Mouse (Mus musculus): ENCODE data around the gene Plk1.

Plk1 gene
- long read RNA-seq, experiment 1, partial matches to known transcripts = 0 of 2 reads
- long read RNA-seq, experiment 1, other reads (novel, unspliced or antisense) = 0 of 2 reads
- long read RNA-seq, experiment 2 = 0 reads

- intact Hi-C loops (cut with DNase I) = no loop called here
These were observed at the start of gene Plk1 for GRCm38 (mm10) chr7:122158915-122159902. Gene Plk1, plus strand, starts transcription at chr7:122159439.

GRCm38 (mm10) chr7:122123518-122123917 lies 35.7 kb upstream of the Plk1 start:
- intact Hi-C loops (cut with DNase I) = no loop called here

GRCm38 (mm10) chr7:122125636-122126035 lies 33.6 kb upstream of the Plk1 start:
- intact Hi-C loops (cut with DNase I) = no loop called here

- intact Hi-C loops (cut with DNase I) = no loop called here
These were observed 32.3 kb upstream of the Plk1 start for GRCm38 (mm10) chr7:122126946-122127345.

- intact Hi-C loops (cut with DNase I) = no loop called here
These were observed 27.4 kb upstream of the Plk1 start for GRCm38 (mm10) chr7:122131834-122132233.

GRCm38 (mm10) chr7:122132497-122133337 lies 26.5 kb upstream of the Plk1 start, which contains the start of the genes Palb2 and Dctn5:
Gene Palb2, minus strand, starts transcription at chr7:122132985.
Gene Dctn5, plus strand, starts transcription at chr7:122133041.
- intact Hi-C loops (cut with DNase I) = no loop called here

GRCm38 (mm10) chr7:122133338-122133625 lies 26.0 kb upstream of the Plk1 start:
- intact Hi-C loops (cut with DNase I) = no loop called here

- intact Hi-C loops (cut with DNase I) = no loop called here
These were observed 24.2 kb upstream of the Plk1 start for GRCm38 (mm10) chr7:122135070-122135469.

- intact Hi-C loops (cut with DNase I) = no loop called here
These were observed 22.2 kb upstream of the Plk1 start for GRCm38 (mm10) chr7:122137071-122137470.

GRCm38 (mm10) chr7:122138190-122138589 lies 21.0 kb upstream of the Plk1 start:
- intact Hi-C loops (cut with DNase I) = no loop called here

- intact Hi-C loops (cut with DNase I) = no loop called here
These were observed 18.2 kb upstream of the Plk1 start for GRCm38 (mm10) chr7:122140991-122141390.

- intact Hi-C loops (cut with DNase I) = no loop called here
These were observed 6.8 kb upstream of the Plk1 start for GRCm38 (mm10) chr7:122152473-122152872.

GRCm38 (mm10) chr7:122158488-122158887 lies 751 bp upstream of the Plk1 start:
- intact Hi-C loops (cut with DNase I) = no loop called here

- intact Hi-C loops (cut with DNase I) = no loop called here
These were observed 798 bp downstream of the Plk1 start for GRCm38 (mm10) chr7:122160037-122160436.

- intact Hi-C loops (cut with DNase I) = no loop called here
These were observed 4.5 kb downstream of the Plk1 start for GRCm38 (mm10) chr7:122163766-122164165.

GRCm38 (mm10) chr7:122167203-122167602 lies 8.0 kb downstream of the Plk1 start:
- intact Hi-C loops (cut with DNase I) = no loop called here

GRCm38 (mm10) chr7:122170705-122171104 lies 11.5 kb downstream of the Plk1 start:
- intact Hi-C loops (cut with DNase I) = no loop called here

- intact Hi-C loops (cut with DNase I) = no loop called here
These were observed 12.4 kb downstream of the Plk1 start for GRCm38 (mm10) chr7:122171613-122172012.

GRCm38 (mm10) chr7:122180720-122181119 lies 21.5 kb downstream of the Plk1 start:
- intact Hi-C loops (cut with DNase I) = no loop called here

- intact Hi-C loops (cut with DNase I) = no loop called here
These were observed 25.3 kb downstream of the Plk1 start for GRCm38 (mm10) chr7:122184569-122184968.

- intact Hi-C loops (cut with DNase I) = no loop called here
These were observed 26.8 kb downstream of the Plk1 start, which contains the start of gene Ern2 for GRCm38 (mm10) chr7:122186043-122186442. Gene Ern2, minus strand, starts transcription at chr7:122186207.

GRCm38 (mm10) chr7:122189484-122189883 lies 30.2 kb downstream of the Plk1 start:
- intact Hi-C loops (cut with DNase I) = no loop called here
